Mouse (Mus musculus) heart, postnatal 0 days (tissue): Measurements from ENCODE around the gene Mob4. TPM values are rescaled to one million over a fixed set of nuclear protein-coding genes. Genes with fewer than 3 reads are reported as not detected.
A peak's percentile ranks its signal among the peaks of the same experiment; 100 is the strongest.

Experiments
- ATAC-seq: fragments of 200-750 bp; cut with Nextera tagmentation; 2 replicates; pipeline ENCODE4 v1.8.0; 2017; ENCODE audit warnings: low read depth, moderate number of reproducible peaks, moderate library complexity; ENCODE audit not compliant: insufficient read depth
- DNase-seq: peaks from one replicate; pipeline ENCODE4 v3.0.0-alpha.2; 2016; ENCODE audit warnings: low spot score
- H3K27ac ChIP-seq: fragments of 300-500 bp; sonication (generic); 2 replicates; pipeline ENCODE4 v1.5.1; 2014; ENCODE audit warnings: low read depth, mild to moderate bottlenecking
- H3K27me3 ChIP-seq: fragments of 300-500 bp; sonication (generic); 2 replicates; pipeline ENCODE4 v1.6.1; 2014; ENCODE audit warnings: low read length, mixed read lengths; ENCODE audit not compliant: control insufficient read depth, insufficient read depth
- H3K36me3 ChIP-seq: fragments of 300-500 bp; sonication (generic); replicated peaks from 2 replicates; pipeline ENCODE4 v1.6.1; 2014; ENCODE audit warnings: low read length, mixed read lengths; ENCODE audit not compliant: control insufficient read depth, insufficient read depth
- H3K4me1 ChIP-seq: fragments of 300-500 bp; sonication (generic); 2 replicates; pipeline ENCODE4 v1.6.1; 2014; ENCODE audit warnings: antibody characterized with exemption; ENCODE audit not compliant: control insufficient read depth, insufficient read depth
- H3K4me2 ChIP-seq: fragments of 300-500 bp; sonication (generic); 2 replicates; pipeline ENCODE4 v1.6.1; 2014; ENCODE audit warnings: low read depth, mild to moderate bottlenecking, low read length, moderate library complexity
- H3K4me3 ChIP-seq: fragments of 300-500 bp; sonication (generic); 2 replicates; pipeline ENCODE4 v1.5.1; 2014; ENCODE audit warnings: low read depth, low read length
- H3K9ac ChIP-seq: fragments of 300-500 bp; sonication (generic); replicated peaks from 2 replicates; pipeline ENCODE4 v1.6.1; 2014; ENCODE audit warnings: low read depth, low read length, mixed read lengths
- H3K9me3 ChIP-seq: fragments of 300-500 bp; sonication (generic); replicated peaks from 2 replicates; pipeline ENCODE4 v1.6.1; 2016; ENCODE audit warnings: low read length; ENCODE audit not compliant: control insufficient read depth
- CTCF ChIP-seq: IDR thresholded peaks from 2 replicates; pipeline ENCODE4 v1.5.1; 2016; ENCODE audit warnings: antibody characterized with exemption, control low read depth, low read depth
- EP300 ChIP-seq: IDR thresholded peaks from 2 replicates; pipeline ENCODE4 v1.6.1; 2016; ENCODE audit warnings: antibody characterized with exemption, low read depth
- WGBS: fragments of 180-500 bp; shearing (Covaris S2); extraction: QIAGEN DNeasy Blood & Tissue Kit; methylation state at CpG from one replicate; pipeline ENCODE4 v1.1.7; 2014; 5-methylcytosine and 5-hydroxymethylcytosine counted together
- polyA plus RNA-seq: library from polyadenylated mRNA; unstranded; fragments of >200 nt; fragmentation: Nextera tagmentation; extraction: Ambion mirVana; gene quantifications from 2 replicates; pipeline ENCODE4 v1.2.1, GENCODE M21; 2015
- total RNA-seq: library from RNA; depleted of rRNA; stranded (reverse); fragments of >200 nt; gene quantifications from 2 replicates; pipeline ENCODE4 v1.2.3, GENCODE M21; 2014; ENCODE audit warnings: low replicate concordance

The Mob4 gene
- total and polyA plus RNA-seq, 2 experiments from 2014 or later, result 59.2 to 98.1 TPM

DNA sequence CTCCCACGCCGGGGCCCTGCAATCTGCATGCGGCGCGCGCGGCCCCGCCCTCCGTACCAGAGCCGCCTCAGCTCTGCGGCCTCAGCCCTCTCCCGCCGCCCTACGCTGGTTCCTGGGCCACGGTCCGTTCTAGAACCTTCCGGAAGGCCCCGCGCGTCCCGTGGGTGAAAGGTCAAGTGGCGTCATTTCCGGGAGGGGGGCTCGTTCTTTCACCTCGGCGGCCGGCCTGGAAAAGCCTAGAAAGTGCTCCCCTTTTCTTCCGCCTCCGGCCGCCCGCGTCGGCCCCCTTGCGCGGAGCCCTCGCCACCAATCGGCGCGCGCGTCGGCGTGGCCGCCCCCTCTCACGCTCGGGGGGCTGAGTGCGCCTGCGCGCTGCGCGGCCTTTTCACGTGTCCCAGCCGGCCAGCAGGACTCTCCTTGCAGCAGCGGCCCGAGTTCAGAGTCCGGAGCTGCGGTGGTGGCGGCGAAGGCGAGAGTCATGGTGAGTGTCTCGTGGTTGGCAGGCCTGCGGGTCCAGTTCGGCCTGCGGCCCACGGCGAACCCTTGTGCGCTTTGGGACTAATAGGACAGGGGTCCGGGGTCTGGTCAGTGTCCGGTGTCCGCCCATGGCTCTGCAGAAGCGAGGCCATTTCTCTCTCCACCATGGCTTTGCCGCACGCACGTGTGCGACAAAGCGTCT, 43.0 kb upstream of the Mob4 start, which contains the start of the genes Hspe1 and Hspd1:
Gene Hspe1 (plus strand): TSS at position 201 of the 679 bp plus-strand sequence.
Gene Hspd1 (minus strand): TSS at position 312 of the 679 bp plus-strand sequence.
- Histone ChIP-seq H3K36me3 (peaks cover 31% of the 10 kb centered on the region), H3K4me1 (peaks cover 28% of the 10 kb centered on the region), H3K9me3 (no peaks in the 10 kb centered on the region), H3K27ac (peak within 1 kb of the TSS; percentile 99), H3K4me2 (peak within 1 kb of the TSS; percentile 84), H3K4me3 (peak within 1 kb of the TSS; percentile 94), H3K9ac (peak within 1 kb of the TSS; percentile 88), H3K27me3 (no peaks in the 10 kb centered on the region)
- WGBS, result under 1% methylated on average over 65 of the region's 76 CpGs
- ATAC-seq (peak; percentile 92), DNase-seq (peak; percentile 98)
- TF ChIP-seq CTCF (no peak), EP300 (no peak; the same call in none of the 2 replicates)

DNA sequence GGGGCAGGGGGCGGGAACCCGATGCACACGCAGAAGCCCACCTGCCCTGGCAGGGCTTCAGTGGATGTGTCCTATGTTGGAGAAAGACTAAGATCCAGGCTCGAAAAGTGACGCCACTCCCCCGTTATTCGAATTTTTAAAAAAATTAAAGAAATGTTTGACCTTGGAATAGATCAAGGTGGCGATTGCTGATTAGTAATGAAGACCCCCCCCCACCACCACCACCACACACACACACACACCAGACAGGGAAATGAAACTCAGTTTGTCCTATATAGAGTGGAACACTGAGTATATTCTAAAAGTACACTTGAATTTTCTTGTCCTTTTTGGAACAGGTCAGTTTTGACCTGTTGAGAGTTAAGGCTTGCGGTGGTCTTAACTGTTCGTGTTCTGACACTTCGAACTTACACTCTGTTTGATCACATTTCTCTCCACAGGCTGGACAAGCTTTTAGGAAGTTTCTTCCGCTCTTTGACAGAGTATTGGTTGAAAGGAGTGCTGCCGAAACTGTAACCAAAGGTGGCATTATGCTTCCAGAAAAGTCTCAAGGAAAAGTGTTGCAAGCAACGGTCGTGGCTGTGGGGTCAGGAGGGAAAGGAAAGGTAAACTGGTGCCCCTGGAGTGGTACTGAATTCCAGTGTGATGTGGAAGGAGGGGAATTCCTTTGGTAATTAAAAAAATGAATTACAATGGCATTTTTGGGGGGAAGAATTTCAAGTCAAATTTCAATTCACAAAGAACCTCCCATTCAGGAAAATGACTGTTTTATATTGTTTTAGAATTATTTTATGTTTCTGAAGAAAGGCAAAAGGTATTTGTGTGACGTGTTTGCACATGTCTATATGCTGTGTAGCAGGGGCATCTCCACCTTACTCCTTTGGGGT, 42.2 kb upstream of the Mob4 start:
- Histone ChIP-seq H3K4me1 (peaks cover 28% of the 10 kb centered on the region), H3K9ac (peak overlapping the region; percentile 80), H3K27me3 (no peaks in the 10 kb centered on the region), H3K36me3 (peaks cover 27% of the 10 kb centered on the region), H3K9me3 (no peaks in the 10 kb centered on the region), H3K27ac (peak overlapping the region; percentile 99), H3K4me2 (peak overlapping the region; percentile 84), H3K4me3 (peak overlapping the region; percentile 94)
- 6% methylated on average over 16 of the region's 16 CpGs for WGBS
- TF ChIP-seq CTCF (no peak), EP300 (no peak)
- ATAC-seq, result no peak
- no peak for DNase-seq

DNA sequence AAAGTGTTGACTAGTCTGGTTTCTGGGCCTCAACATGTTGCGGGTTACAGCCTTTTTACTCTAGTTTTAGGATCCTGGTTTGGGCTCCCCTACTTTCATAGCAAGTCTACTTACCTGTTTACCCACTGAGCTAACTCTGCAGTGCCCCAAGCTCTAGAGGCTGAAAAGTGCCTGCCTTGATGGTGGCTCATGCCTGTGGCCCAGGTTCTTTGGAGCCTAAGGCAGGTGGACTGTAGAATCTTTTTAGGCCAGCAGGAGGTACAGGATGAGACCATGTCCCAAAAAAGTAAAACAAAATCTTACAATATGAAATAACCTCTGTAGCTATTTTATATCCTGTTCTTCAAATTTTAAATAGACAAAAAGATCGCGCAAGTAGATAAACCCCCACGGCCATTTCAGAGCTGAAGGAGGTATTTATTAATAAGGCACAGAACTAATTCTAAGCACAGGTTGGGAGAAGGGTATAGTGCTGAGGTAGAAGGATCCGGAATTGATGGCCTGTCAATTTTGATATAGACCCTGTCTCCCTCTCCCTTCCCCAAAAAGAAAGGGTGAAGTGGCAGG, 41.5 kb upstream of the Mob4 start:
- no peaks in the 10 kb centered on the region for H3K9me3 ChIP-seq
- peak overlapping the region; percentile 94 for H3K4me3 ChIP-seq
- H3K9ac ChIP-seq, result no peak overlapping the region
- no peak for TF ChIP-seq CTCF
- no peak for TF ChIP-seq EP300
- WGBS, result 86% methylated on average over 5 of the region's 5 CpGs
- H3K4me1 ChIP-seq, result peaks cover 28% of the 10 kb centered on the region
- H3K27me3 ChIP-seq, result no peaks in the 10 kb centered on the region
- no peak overlapping the region for H3K27ac ChIP-seq
- ATAC-seq (no peak), DNase-seq (no peak)
- peaks cover 20% of the 10 kb centered on the region for H3K36me3 ChIP-seq
- peak overlapping the region; percentile 84 for H3K4me2 ChIP-seq

DNA sequence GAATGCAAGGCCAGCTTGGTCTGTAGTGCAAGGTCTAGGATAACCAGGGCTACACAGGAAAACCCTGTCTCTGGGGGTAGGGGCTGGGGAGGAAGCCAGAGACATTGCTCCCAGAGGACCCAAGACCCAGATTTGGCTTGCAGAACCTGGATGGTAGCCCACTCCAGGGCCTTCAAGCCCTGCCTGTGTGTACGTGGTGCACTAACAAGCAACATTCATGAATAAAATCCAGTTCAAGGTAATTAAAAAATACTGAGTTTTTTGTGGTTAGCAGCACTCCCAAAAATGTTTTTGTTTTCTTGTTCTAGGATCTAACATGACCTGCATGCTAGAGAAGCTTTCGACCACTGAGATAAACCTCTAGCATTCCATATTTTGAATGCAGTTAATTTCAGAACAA, 39.0 kb upstream of the Mob4 start:
- peaks cover 10% of the 10 kb centered on the region; the same call in 1 of the 2 replicates for H3K4me1 ChIP-seq
- H3K36me3 ChIP-seq, result peaks cover 15% of the 10 kb centered on the region
- H3K4me2 ChIP-seq, result no peak overlapping the region
- ATAC-seq, result no peak
- no peak overlapping the region for H3K27ac ChIP-seq
- no peak overlapping the region for H3K9ac ChIP-seq
- no peaks in the 10 kb centered on the region for H3K9me3 ChIP-seq
- 79% methylated on average over 2 of the region's 2 CpGs for WGBS
- no peak for DNase-seq
- H3K27me3 ChIP-seq, result no peaks in the 10 kb centered on the region
- no peak overlapping the region for H3K4me3 ChIP-seq
- TF ChIP-seq CTCF, result no peak
- no peak for TF ChIP-seq EP300

DNA sequence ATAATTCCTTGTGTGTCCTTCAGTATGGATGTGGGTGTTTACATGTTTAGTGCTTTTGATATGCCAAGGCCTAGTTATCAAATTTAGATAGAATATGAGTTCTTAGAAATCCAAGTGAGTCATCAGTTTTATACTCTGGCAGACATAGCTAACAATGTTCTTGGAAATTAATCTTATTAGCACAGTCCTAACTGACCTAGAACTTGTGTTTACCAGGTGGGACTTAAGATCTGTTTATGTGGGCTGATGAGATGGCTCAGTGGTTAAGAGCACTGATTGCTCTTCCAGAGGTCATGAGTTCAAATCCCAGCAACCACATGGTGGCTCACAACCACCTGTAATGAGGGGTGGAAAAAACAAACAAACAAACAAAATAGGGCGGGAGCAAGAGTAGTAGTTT, 38.6 kb upstream of the Mob4 start:
- Histone ChIP-seq H3K9ac (no peak overlapping the region), H3K4me1 (peaks cover 10% of the 10 kb centered on the region; the same call in 1 of the 2 replicates), H3K36me3 (peaks cover 15% of the 10 kb centered on the region), H3K27ac (no peak overlapping the region), H3K4me3 (no peak overlapping the region), H3K9me3 (no peaks in the 10 kb centered on the region), H3K4me2 (no peak overlapping the region), H3K27me3 (no peaks in the 10 kb centered on the region)
- WGBS, result 78% methylated on average over 1 of the region's 1 CpGs
- DNase-seq (no peak), ATAC-seq (no peak)
- no peak for TF ChIP-seq CTCF
- no peak for TF ChIP-seq EP300
